Mouse (Mus musculus) forebrain, embryonic 14.5 days (tissue): Measurements from ENCODE around the gene Fam25c. TPM values are rescaled to one million over a fixed set of nuclear protein-coding genes. Genes with fewer than 3 reads are reported as not detected.

Source experiments
- ATAC-seq: fragments of 200-750 bp; cut with Nextera tagmentation; 2 replicates; pipeline ENCODE4 v1.8.0; 2017; ENCODE audit warnings: mild to moderate bottlenecking, moderate library complexity
- DNase-seq: peaks from one replicate; pipeline ENCODE4 v3.0.0-alpha.2; 2015; ENCODE audit warnings: low spot score
- H3K27ac ChIP-seq: fragments of 300-500 bp; sonication (generic); 2 replicates; pipeline ENCODE4 v1.5.1; 2014; ENCODE audit warnings: low read depth, mild to moderate bottlenecking, control low read depth, low read length, moderate library complexity
- H3K27me3 ChIP-seq: fragments of 300-500 bp; sonication (generic); replicated peaks from 2 replicates; pipeline ENCODE4 v1.6.1; 2014; ENCODE audit warnings: low read length, control low read depth, mixed read lengths; ENCODE audit not compliant: control insufficient read depth, insufficient read depth
- H3K36me3 ChIP-seq: fragments of 300-500 bp; sonication (generic); 2 replicates; pipeline ENCODE4 v1.6.1; 2014; ENCODE audit warnings: low read length, control low read depth; ENCODE audit not compliant: control insufficient read depth, insufficient read depth
- H3K4me1 ChIP-seq: fragments of 300-500 bp; sonication (generic); 2 replicates; pipeline ENCODE4 v1.6.1; 2014; ENCODE audit warnings: antibody characterized with exemption, low read length, control low read depth; ENCODE audit not compliant: control insufficient read depth, insufficient read depth
- H3K4me2 ChIP-seq: fragments of 300-500 bp; sonication (generic); 2 replicates; pipeline ENCODE4 v1.6.1; 2014; ENCODE audit warnings: mild to moderate bottlenecking, control low read depth, low read length
- H3K4me3 ChIP-seq: fragments of 300-500 bp; sonication (generic); 2 replicates; pipeline ENCODE4 v1.5.1; 2014; ENCODE audit warnings: low read depth, low read length, control low read depth
- H3K9ac ChIP-seq: fragments of 300-500 bp; sonication (generic); 2 replicates; pipeline ENCODE4 v1.6.1; 2014; ENCODE audit warnings: mild to moderate bottlenecking, low read length, control low read depth, moderate library complexity
- H3K9me3 ChIP-seq: fragments of 300-500 bp; sonication (generic); replicated peaks from 2 replicates; pipeline ENCODE4 v1.6.1; 2016; ENCODE audit warnings: low read length, control low read depth, mixed read lengths; ENCODE audit not compliant: control insufficient read depth
- WGBS: fragments of 180-500 bp; shearing (Covaris S2); extraction: QIAGEN DNeasy Blood & Tissue Kit; methylation state at CpG from one replicate; pipeline ENCODE4 v1.1.7; 2014; 5-methylcytosine and 5-hydroxymethylcytosine counted together
- polyA plus RNA-seq: library from polyadenylated mRNA; unstranded; fragments of >200 nt; fragmentation: Nextera tagmentation; extraction: Ambion mirVana; gene quantifications from 2 replicates; pipeline ENCODE4 v1.2.1, GENCODE M21; 2014

Fam25c gene
- polyA plus RNA-seq, 1 experiment from 2014 or later = not detected

DNA sequence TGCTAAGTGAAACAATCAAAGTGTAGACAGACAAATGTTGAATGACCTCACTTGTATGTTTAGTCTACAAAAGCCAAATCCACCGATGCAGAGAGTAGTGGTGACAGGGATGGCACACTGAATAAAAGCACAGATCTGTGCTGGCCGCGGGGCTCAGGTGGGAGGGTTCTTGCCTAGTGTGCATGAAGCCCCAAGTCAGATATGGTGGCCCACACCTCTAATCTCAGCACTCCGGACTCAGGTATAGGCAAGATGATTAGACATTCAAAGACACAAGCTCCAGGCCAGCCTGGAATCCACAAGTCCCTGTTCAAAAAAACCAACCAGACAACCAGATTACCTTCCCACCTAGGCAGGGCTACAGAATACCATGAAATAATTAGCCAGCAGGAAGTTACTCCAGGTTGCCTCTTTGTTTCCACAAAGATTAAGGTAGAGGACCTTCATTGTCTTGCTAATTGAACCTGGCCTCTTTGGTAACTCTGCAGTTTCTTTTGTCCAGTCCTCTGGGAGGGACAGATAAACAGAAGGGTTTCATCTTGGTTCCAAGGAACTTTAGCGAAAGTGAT is 4.5 kb upstream of the Fam25c start:
- H3K36me3 ChIP-seq = no peaks in the 10 kb centered on the region
- no peak overlapping the region for H3K27ac ChIP-seq
- ATAC-seq (no peak), DNase-seq (no peak)
- H3K27me3 ChIP-seq = no peaks in the 10 kb centered on the region
- no peaks in the 10 kb centered on the region for H3K9me3 ChIP-seq
- 23% methylated on average over 5 of the region's 5 CpGs for WGBS
- H3K4me3 ChIP-seq = no peak overlapping the region
- H3K4me2 ChIP-seq = no peak overlapping the region
- no peaks in the 10 kb centered on the region for H3K4me1 ChIP-seq
- no peak overlapping the region for H3K9ac ChIP-seq

DNA sequence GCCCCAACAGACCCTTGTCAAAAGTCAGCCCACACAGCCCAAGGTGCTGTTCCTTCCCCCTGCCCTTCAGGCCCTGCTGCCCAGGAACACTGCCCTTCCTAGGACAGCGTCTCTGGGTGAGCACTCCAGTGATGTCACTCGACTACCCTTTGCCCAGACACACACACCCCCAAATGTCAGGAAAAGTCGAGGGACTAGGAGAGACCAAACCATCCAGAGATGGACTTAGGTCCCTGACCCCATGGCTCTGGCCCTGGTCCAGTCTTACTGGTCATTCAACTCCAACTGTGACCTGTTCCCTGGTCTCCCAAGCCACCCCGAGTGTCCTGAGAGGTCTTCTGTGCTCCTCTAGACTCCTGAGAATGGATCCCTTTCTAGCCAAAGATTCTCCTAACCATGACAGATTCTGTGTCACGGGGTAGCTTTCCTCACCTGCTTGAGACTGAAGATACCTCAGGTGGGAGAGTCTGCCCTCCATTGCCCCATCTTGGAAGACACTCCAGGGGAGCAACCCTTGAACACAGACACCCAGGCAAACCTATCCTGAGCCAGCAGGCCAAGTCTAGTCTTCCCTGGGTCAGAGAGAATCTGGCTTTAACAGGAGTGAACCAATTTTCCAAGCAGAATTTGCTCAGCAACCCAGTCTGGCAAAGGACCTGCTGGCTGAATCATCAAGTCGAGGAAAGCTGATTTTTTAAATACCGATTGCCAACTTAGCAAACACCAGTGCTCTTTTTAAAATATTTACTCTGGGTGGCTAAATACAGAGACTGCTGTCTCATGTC is 2.6 kb upstream of the Fam25c start:
- H3K27ac ChIP-seq = no peak overlapping the region
- H3K4me1 ChIP-seq = no peaks in the 10 kb centered on the region
- H3K9ac ChIP-seq = no peak overlapping the region
- ATAC-seq = no peak
- H3K36me3 ChIP-seq = no peaks in the 10 kb centered on the region
- H3K9me3 ChIP-seq = no peaks in the 10 kb centered on the region
- H3K27me3 ChIP-seq = no peaks in the 10 kb centered on the region
- DNase-seq = no peak
- WGBS = 86% methylated on average over 7 of the region's 7 CpGs
- H3K4me2 ChIP-seq = no peak overlapping the region
- H3K4me3 ChIP-seq = no peak overlapping the region

DNA sequence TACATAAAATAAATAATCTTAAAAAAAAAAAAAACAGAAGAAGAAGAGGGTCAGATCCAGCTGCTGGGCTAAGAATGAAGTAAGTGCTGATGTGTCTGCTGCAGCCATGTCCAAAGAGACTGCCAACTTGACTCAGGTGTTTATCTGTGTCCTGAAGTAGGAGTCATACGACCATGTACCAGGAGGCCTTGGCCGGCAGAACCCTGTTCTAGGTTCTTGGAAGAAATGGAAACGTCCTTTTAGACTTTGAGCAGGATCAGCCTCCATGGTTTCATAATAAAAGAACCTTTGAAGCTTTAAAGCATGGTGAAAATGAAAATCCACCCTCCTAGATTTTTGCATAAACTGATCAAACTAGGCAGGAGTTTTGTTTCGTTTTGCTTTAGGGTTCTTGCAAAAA is 777 bp downstream of the Fam25c start:
- DNase-seq (no peak), ATAC-seq (no peak)
- H3K9me3 ChIP-seq = no peaks in the 10 kb centered on the region
- no peak overlapping the region for H3K4me3 ChIP-seq
- H3K4me2 ChIP-seq = no peak overlapping the region
- H3K9ac ChIP-seq = no peak overlapping the region
- no peaks in the 10 kb centered on the region for H3K27me3 ChIP-seq
- H3K36me3 ChIP-seq = no peaks in the 10 kb centered on the region
- WGBS = 92% methylated on average over 4 of the region's 4 CpGs
- no peak overlapping the region for H3K27ac ChIP-seq
- H3K4me1 ChIP-seq = no peaks in the 10 kb centered on the region

DNA sequence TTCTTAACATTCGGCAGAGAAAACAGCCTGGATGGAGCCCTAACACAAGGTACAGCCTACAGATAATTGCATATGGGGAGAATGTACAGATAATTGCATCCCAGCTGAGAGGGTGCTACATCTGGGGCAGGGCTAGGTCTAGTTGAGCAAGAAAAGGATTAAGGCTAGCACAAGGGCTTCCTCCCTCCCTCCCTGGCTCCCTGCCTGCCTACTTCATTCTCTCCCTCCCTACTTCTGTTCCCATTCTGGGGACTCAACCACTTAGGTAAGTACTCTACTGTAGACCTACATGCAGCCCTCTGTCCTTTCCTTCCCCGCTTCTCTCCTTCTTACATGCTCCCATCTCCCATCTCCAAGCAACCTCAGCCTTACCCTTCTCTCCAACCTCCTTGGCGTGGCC is 1.9 kb downstream of the Fam25c start:
- H3K36me3 ChIP-seq = no peaks in the 10 kb centered on the region
- H3K9me3 ChIP-seq = no peaks in the 10 kb centered on the region
- H3K27me3 ChIP-seq = no peaks in the 10 kb centered on the region
- H3K27ac ChIP-seq = no peak overlapping the region
- WGBS = 95% methylated on average over 3 of the region's 3 CpGs
- no peak overlapping the region for H3K9ac ChIP-seq
- no peak for ATAC-seq
- no peak for DNase-seq
- no peak overlapping the region for H3K4me3 ChIP-seq
- no peaks in the 10 kb centered on the region for H3K4me1 ChIP-seq
- no peak overlapping the region for H3K4me2 ChIP-seq

DNA sequence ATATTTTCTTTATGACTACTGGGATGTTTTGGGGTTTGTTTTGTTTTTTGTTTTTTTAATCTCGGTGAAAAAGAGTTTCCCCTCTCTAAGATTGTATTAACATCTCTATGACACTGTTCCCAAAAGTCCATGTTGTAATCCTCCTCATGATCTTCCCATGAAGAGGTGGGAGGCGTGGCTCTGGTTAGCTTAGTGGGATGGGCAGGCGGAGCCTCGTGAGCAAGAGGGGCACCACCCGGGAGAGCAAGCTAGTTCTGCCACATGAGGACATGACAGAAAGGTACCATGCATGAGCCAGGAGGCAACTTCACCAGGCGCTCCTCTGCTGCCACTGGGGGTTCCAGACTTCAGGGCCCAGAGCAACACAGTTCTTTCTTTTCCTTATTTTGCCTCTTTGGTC is 2.7 kb downstream of the Fam25c start:
- Histone ChIP-seq H3K4me3 (no peak overlapping the region), H3K27me3 (no peaks in the 10 kb centered on the region), H3K36me3 (no peaks in the 10 kb centered on the region), H3K4me2 (no peak overlapping the region), H3K4me1 (no peaks in the 10 kb centered on the region), H3K27ac (no peak overlapping the region), H3K9ac (no peak overlapping the region), H3K9me3 (no peaks in the 10 kb centered on the region)
- ATAC-seq = no peak
- 68% methylated on average over 6 of the region's 6 CpGs for WGBS
- DNase-seq = no peak

DNA sequence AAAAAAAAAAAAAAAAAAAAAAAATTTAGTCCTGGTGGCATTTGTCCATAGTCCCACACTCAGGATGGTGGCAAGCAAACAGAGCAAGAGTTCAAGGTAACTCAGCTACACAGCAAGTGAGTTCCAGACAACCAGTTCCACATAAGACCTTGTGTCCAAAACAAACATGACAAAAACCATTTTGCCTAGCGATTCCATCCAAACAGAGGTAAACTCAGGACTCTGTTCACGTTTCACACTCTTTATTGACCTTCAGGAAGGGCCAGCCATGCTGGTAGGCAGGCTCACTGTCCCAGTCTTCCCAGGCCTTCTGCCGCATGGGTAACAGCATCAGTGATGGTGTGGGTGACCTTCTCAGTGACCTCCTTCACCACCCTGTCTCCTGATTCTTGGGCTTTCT is 3.6 kb downstream of the Fam25c start:
- no peaks in the 10 kb centered on the region for H3K36me3 ChIP-seq
- H3K9ac ChIP-seq = no peak overlapping the region
- no peak for ATAC-seq
- no peak for DNase-seq
- H3K27me3 ChIP-seq = no peaks in the 10 kb centered on the region
- H3K4me1 ChIP-seq = no peaks in the 10 kb centered on the region
- no peaks in the 10 kb centered on the region for H3K9me3 ChIP-seq
- no peak overlapping the region for H3K4me3 ChIP-seq
- WGBS = 75% methylated on average over 3 of the region's 3 CpGs
- H3K27ac ChIP-seq = no peak overlapping the region
- no peak overlapping the region for H3K4me2 ChIP-seq

DNA sequence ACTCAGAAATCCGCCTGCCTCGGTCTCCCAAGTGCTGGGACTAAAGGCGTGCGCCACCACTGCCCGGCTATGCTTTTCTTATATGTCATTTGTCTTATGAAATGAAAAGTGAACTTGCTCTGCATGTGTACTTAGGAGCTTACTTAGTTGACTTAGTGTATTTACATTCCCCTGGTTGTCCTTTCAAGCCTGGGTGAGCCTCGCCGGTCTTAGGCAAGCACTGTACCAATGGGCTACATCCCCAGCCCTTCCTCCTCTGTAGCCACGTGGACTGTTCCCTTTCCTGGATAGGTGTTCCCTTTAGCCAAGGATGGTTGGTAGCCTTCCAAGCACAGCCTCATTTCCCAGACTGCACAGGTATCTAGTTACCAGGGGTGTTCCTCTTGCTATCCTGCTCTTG is 6.2 kb downstream of the Fam25c start:
- DNase-seq (no peak), ATAC-seq (no peak)
- Histone ChIP-seq H3K36me3 (peaks cover 8% of the 10 kb centered on the region; the same call in 1 of the 2 replicates), H3K4me3 (no peak overlapping the region), H3K4me2 (no peak overlapping the region), H3K9me3 (no peaks in the 10 kb centered on the region), H3K4me1 (no peaks in the 10 kb centered on the region), H3K27me3 (no peaks in the 10 kb centered on the region), H3K9ac (no peak overlapping the region), H3K27ac (no peak overlapping the region)
- 88% methylated on average over 8 of the region's 8 CpGs for WGBS

DNA sequence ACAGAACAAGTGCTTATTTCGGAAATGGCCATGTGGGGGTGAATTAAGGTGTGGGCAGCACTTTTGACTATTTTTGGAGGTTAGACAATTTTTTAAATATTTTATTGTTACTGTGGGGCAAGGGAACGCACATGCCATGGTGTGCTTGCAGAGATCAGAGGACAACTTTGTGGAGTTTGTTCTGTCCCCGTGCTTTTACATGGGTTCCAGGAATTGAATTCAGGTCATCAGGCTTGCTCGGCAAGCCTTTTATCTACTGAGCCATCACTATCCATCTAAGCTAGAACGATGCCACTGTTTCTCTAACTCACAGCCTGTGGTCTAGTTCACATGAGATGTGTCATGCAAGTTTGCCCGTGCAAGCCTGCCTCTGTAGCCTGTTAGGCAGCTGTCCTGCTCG is 6.9 kb downstream of the Fam25c start:
- 85% methylated on average over 7 of the region's 7 CpGs for WGBS
- peaks cover 11% of the 10 kb centered on the region for H3K36me3 ChIP-seq
- DNase-seq = no peak
- no peaks in the 10 kb centered on the region for H3K9me3 ChIP-seq
- H3K4me1 ChIP-seq = no peaks in the 10 kb centered on the region
- H3K27ac ChIP-seq = no peak overlapping the region
- H3K27me3 ChIP-seq = no peaks in the 10 kb centered on the region
- no peak for ATAC-seq
- H3K4me3 ChIP-seq = no peak overlapping the region
- no peak overlapping the region for H3K4me2 ChIP-seq
- no peak overlapping the region for H3K9ac ChIP-seq

DNA sequence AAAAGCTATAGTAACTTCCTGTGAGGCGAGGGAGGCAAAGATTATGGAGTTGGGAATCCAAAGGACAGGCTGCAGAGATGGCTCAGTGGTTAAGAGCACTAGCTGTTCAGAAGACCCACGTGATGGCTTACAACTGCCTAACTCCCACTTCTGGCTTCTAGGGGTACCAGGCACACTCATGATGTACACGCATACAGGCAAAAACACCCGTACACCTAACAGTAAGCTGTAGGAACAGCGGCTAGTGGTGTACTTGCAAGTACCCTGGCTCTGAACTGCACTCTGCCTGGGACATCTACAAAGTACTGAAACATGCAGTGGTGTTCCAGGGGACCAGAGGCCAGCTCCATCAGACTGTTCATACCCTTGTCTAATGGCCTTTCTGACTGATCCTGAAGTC is 8.1 kb downstream of the Fam25c start:
- Histone ChIP-seq H3K9ac (no peak overlapping the region), H3K4me2 (no peak overlapping the region), H3K27me3 (no peaks in the 10 kb centered on the region), H3K27ac (no peak overlapping the region), H3K4me1 (no peaks in the 10 kb centered on the region), H3K9me3 (no peaks in the 10 kb centered on the region), H3K4me3 (no peak overlapping the region), H3K36me3 (peaks cover 24% of the 10 kb centered on the region)
- ATAC-seq (no peak), DNase-seq (no peak)
- 95% methylated on average over 5 of the region's 5 CpGs for WGBS
